Mouse (Mus musculus) limb, embryonic 14.5 days (tissue): ENCODE results near the gene Gfod2. TPM values are rescaled to one million over a fixed set of nuclear protein-coding genes. Genes with fewer than 3 reads are reported as not detected.
A peak's percentile ranks its signal among the peaks of the same experiment; 100 is the strongest.

Source experiments
- ATAC-seq: fragments of 200-750 bp; cut with Nextera tagmentation; 2 replicates; pipeline ENCODE4 v1.8.0; 2017; ENCODE audit warnings: low read depth, moderate number of reproducible peaks, moderate TSS enrichment; ENCODE audit not compliant: low FRiP score
- DNase-seq: peaks from one replicate; pipeline ENCODE4 v3.0.0-alpha.2; 2015; ENCODE audit warnings: low spot score
- H3K27ac ChIP-seq: fragments of 300-500 bp; sonication (generic); replicated peaks from 2 replicates; pipeline ENCODE4 v1.5.1; 2014; ENCODE audit warnings: low read depth, mild to moderate bottlenecking, low read length, moderate library complexity, mixed read lengths
- H3K27me3 ChIP-seq: fragments of 300-500 bp; sonication (generic); 2 replicates; pipeline ENCODE4 v1.6.1; 2014; ENCODE audit warnings: low read length, mixed read lengths; ENCODE audit not compliant: control insufficient read depth, insufficient read depth
- H3K36me3 ChIP-seq: fragments of 300-500 bp; sonication (generic); 2 replicates; pipeline ENCODE4 v1.6.1; 2014; ENCODE audit warnings: mild to moderate bottlenecking, low read length, moderate library complexity, mixed read lengths; ENCODE audit not compliant: control insufficient read depth, insufficient read depth
- H3K4me1 ChIP-seq: fragments of 300-500 bp; sonication (generic); 2 replicates; pipeline ENCODE4 v1.6.1; 2014; ENCODE audit warnings: antibody characterized with exemption, low read length, mixed read lengths; ENCODE audit not compliant: control insufficient read depth, insufficient read depth
- H3K4me2 ChIP-seq: fragments of 300-500 bp; sonication (generic); replicated peaks from 2 replicates; pipeline ENCODE4 v1.6.1; 2014; ENCODE audit warnings: low read depth, mild to moderate bottlenecking, low read length, moderate library complexity; ENCODE audit not compliant: severe bottlenecking
- H3K4me3 ChIP-seq: fragments of 300-500 bp; sonication (generic); replicated peaks from 2 replicates; pipeline ENCODE4 v1.5.1; 2014; ENCODE audit warnings: low read length
- H3K9ac ChIP-seq: fragments of 300-500 bp; sonication (generic); 2 replicates; pipeline ENCODE4 v1.6.1; 2014; ENCODE audit warnings: mild to moderate bottlenecking, low read depth, low read length, moderate library complexity; ENCODE audit not compliant: severe bottlenecking
- H3K9me3 ChIP-seq: fragments of 300-500 bp; sonication (generic); 2 replicates; pipeline ENCODE4 v1.6.1; 2016; ENCODE audit warnings: low read length; ENCODE audit not compliant: control insufficient read depth
- POLR2A ChIP-seq: fragments of 200-500 bp; IDR thresholded peaks from 2 replicates; pipeline ENCODE4 v1.8.0; 2012; ENCODE audit warnings: inconsistent platforms, mild to moderate bottlenecking, moderate library complexity, borderline replicate concordance; ENCODE audit not compliant: insufficient read depth, insufficient read length; ENCODE audit errors: extremely low read depth
- WGBS: fragments of 180-500 bp; shearing (Covaris S2); extraction: QIAGEN DNeasy Blood & Tissue Kit; methylation state at CpG from one replicate; pipeline ENCODE4 v1.1.7; 2014; 5-methylcytosine and 5-hydroxymethylcytosine counted together
- polyA plus RNA-seq, 2 experiments: library from polyadenylated mRNA; depleted of rRNA in 1 of 2; stranded (reverse) in 1 of 2; unstranded in 1 of 2; fragments of >200 nt; fragmentation: Nextera tagmentation in 1 of 2; extraction: Ambion mirVana in 1 of 2; gene quantifications; 2 replicates each; pipeline versions ENCODE4 v1.2.1 to v1.2.3; 2012 to 2014

The Gfod2 gene
- polyA plus RNA-seq, 2 experiments, result 11.7 to 13.6 TPM

DNA sequence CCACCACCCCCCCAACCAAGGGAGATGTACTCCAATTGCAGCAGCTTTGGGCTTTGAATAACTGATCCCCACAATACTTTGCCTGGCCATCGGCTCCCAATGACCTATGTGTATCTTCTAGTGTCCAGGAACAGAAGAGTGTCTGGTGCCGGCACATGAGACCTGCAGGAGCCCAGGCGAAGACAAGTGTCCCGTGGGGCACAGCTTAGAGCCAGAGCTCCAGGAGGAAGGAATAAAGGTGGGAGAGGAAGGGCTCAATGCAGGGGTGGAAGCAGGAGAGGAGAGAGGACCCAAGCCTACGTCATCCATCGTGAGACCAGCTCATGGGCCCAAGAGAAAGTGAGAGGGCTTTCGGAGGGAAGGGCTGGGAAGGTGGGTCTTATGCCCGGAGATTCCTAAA lies 49.8 kb downstream of the Gfod2 start:
- Histone ChIP-seq H3K4me1 (peaks cover 9% of the 10 kb centered on the region; the same call in 1 of the 2 replicates), H3K9ac (no peak overlapping the region), H3K4me3 (no peak overlapping the region), H3K9me3 (no peaks in the 10 kb centered on the region), H3K27ac (no peak overlapping the region), H3K27me3 (no peaks in the 10 kb centered on the region), H3K36me3 (peaks cover 9% of the 10 kb centered on the region), H3K4me2 (no peak overlapping the region)
- TF ChIP-seq POLR2A, result no peak
- no peak for ATAC-seq
- WGBS, result 96% methylated on average over 8 of the region's 8 CpGs
- DNase-seq, result no peak

DNA sequence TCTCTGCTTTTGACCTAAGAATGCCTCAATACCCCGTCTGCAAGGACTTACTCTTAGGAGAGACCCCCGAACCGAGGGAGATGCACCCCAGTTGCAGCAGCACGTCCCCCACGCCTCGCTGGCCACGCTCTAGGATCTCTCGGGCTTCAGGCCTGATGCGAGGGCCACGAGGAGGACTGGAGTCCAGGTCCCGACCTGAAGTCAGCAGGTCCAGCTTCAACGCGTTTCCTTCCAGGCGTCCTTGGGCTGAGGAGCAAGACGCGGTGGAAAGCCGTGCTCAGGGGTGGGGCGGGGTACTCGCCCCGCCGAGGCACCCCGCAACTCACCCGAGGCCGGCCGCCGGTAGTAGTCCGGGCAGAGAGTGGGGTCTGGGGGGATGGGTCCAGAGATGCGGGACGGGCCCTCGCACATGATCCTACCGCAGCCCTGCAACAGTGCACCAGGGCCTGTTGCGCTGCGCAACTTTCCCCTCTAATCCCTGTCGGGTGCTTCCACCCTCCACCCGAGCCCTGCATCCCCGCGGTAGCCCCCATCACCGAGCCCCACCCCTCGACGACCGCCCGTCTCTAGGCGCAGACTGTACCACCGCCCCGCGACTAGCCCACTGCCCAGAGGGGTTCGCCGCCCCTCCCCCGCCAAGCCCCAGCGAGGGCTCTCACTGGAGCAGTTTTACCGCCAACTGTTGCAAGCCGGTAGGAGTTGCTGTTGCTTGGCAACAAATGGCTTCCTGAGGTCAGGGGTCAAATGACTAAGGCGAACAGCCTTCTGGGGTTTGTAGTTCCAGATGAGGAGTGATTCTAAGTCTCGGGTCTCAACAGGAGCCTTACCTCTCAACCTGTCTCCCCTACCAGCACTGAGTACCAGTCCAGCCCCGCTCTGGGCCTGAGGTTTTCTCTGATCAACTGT lies 50.7 kb downstream of the Gfod2 start, which contains the start of the genes 4933405L10Rik and Enkd1:
TSS of gene 4933405L10Rik (plus strand) at position 158 of the 906 bp plus-strand sequence.
TSS of gene Enkd1 (minus strand) at position 713 of the 906 bp plus-strand sequence.
- H3K9me3 ChIP-seq, result no peaks in the 10 kb centered on the region
- peak; percentile 92 for ATAC-seq
- peak; percentile 95 for DNase-seq
- no peaks in the 10 kb centered on the region for H3K27me3 ChIP-seq
- peak within 1 kb of the TSS; percentile 69 for H3K9ac ChIP-seq
- peaks cover 16% of the 10 kb centered on the region for H3K36me3 ChIP-seq
- WGBS, result 1% methylated on average over 50 of the region's 55 CpGs
- H3K4me3 ChIP-seq, result peak within 1 kb of the TSS; percentile 76
- H3K27ac ChIP-seq, result no peak within 1 kb of the TSS
- H3K4me1 ChIP-seq, result peaks cover 9% of the 10 kb centered on the region; the same call in 1 of the 2 replicates
- 0 out of 2 replicates have a peak, but pooled peaks have one; percentile 12 for TF ChIP-seq POLR2A
- peak within 1 kb of the TSS; percentile 61 for H3K4me2 ChIP-seq

DNA sequence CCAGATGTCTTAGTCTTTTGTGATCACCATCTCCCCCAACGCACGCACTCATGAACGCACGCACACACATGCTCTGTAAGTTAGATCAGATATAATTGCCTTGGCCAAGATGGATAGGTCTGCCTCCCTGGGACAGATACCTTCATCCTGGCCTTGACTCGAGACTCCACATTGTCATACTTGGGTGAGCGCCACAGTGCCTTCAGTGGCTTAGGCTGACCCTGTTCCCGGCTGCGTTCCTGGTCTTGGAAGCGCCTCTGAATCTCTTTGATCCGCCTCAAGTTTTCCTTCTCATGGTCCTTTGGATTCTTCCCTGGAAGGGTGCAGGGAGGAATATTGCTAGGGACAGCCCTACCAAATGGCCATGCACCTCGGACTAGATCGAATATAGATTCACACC lies 52.0 kb downstream of the Gfod2 start:
- TF ChIP-seq POLR2A, result no peak
- no peak overlapping the region for H3K27ac ChIP-seq
- peaks cover 16% of the 10 kb centered on the region for H3K36me3 ChIP-seq
- H3K4me1 ChIP-seq, result peaks cover 15% of the 10 kb centered on the region; the same call in 1 of the 2 replicates
- no peak overlapping the region for H3K4me3 ChIP-seq
- peak overlapping the region; percentile 61; the same call in 1 of the 2 replicates for H3K4me2 ChIP-seq
- no peak for ATAC-seq
- H3K9ac ChIP-seq, result no peak overlapping the region
- 80% methylated on average over 12 of the region's 12 CpGs for WGBS
- no peaks in the 10 kb centered on the region for H3K9me3 ChIP-seq
- H3K27me3 ChIP-seq, result no peaks in the 10 kb centered on the region
- no peak for DNase-seq

DNA sequence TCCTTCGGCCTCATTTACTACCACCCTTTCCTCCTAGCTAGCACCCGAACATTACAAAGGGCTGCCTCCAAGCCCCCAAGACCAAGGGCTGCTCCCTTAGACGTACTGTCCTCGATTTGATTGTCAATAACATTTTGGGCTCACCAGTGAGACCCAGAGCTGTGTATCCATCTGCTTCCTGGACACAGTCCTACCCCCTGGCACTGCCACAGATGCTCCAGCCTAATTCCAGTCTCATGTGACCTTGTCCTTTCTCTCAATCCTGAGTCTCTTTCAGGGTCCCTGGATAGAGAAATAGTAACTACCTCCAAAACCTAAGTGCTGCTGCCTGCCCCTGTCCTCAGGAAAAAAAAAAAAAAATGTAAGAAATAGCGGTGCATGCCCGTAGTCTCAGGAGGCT lies 53.5 kb downstream of the Gfod2 start:
- Histone ChIP-seq H3K9ac (no peak overlapping the region), H3K36me3 (peaks cover 16% of the 10 kb centered on the region), H3K4me2 (no peak overlapping the region), H3K4me1 (peaks cover 15% of the 10 kb centered on the region; the same call in 1 of the 2 replicates), H3K27me3 (no peaks in the 10 kb centered on the region), H3K27ac (no peak overlapping the region), H3K9me3 (no peaks in the 10 kb centered on the region), H3K4me3 (no peak overlapping the region)
- WGBS, result 87% methylated on average over 6 of the region's 6 CpGs
- ATAC-seq, result no peak
- TF ChIP-seq POLR2A, result no peak
- no peak for DNase-seq

DNA sequence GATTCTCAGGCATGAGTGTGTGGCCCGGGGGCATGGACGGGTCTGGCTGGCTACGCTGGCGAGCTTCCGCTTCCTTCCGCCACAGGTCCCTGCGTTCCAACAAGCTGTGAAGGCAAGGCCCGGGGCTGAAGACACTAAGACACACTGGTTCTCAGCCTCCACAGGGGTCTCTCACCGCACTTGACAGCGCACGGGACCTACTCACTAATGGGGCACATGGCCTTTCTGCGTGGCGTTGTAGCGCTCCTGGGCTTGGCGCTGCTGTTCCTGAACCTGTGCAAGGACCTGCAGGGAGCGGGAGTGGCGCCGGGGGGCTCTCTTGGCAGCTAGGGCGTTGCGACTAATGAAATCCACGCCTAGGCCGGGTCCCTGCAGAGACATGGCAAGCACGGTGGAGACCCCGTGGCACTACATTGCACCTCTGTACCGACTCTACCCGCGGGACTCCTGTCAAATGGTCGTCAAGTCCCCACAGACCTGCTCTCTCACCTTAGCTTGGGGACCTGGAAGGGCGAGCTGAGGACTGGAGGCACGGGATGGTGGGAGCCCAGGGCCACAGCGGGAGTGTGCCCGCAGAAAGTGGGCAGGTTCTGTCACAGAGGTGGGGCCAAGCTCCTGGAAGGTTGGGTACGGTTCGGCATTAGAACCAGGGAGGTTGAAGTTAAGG lies 54.2 kb downstream of the Gfod2 start:
- 91% methylated on average over 33 of the region's 34 CpGs for WGBS
- Histone ChIP-seq H3K4me3 (no peak overlapping the region), H3K36me3 (peaks cover 16% of the 10 kb centered on the region), H3K4me2 (no peak overlapping the region), H3K9me3 (no peaks in the 10 kb centered on the region), H3K4me1 (peaks cover 15% of the 10 kb centered on the region; the same call in 1 of the 2 replicates), H3K9ac (no peak overlapping the region), H3K27ac (no peak overlapping the region), H3K27me3 (no peaks in the 10 kb centered on the region)
- ATAC-seq (no peak), DNase-seq (no peak)
- no peak for TF ChIP-seq POLR2A
